Mouse (Mus musculus): ENCODE results near the gene Adora1.

- no peak for TF ChIP-seq POLR2A (IDR thresholded peaks at IDR 0.05; ENCODE audit: low read depth, low read length)
- no peak for TF ChIP-seq CTCF (conservative IDR thresholded peaks at IDR 0.05; ENCODE audit: insufficient read depth, insufficient read length, low read depth, low read length)
These were observed 37.8 kb downstream of the Adora1 start for GRCm38 (mm10) chr1:134197325-134197982.
